8 mouse cellular contexts compared by ENCODE assay signal in genomic region chr4:134478031-134478430, GRCm38 (mm10). TPM values are rescaled to one million over a fixed set of nuclear protein-coding genes. Genes with fewer than 3 reads are reported as not detected.
DNase-seq lines count a peak whose midpoint lies in the region; ATAC-seq lines count a peak whose summit lies in the region.

No protein-coding gene starts in this region.

- no peak overlapping the region for H3K4me2 ChIP-seq in hindbrain, embryonic 16.5 days (ENCODE audit: low read length)

- H3K4me3 ChIP-seq in hindbrain, embryonic 16.5 days (ENCODE audit: low read length) = no peak overlapping the region

- H3K27ac ChIP-seq in hindbrain, embryonic 16.5 days (ENCODE audit: low read depth, low read length) = 0 out of 2 replicates have a peak overlapping the region, but pooled peaks have one; percentile 50

- WGBS in hindbrain, embryonic 16.5 days = 3% methylated on average over 9 of the region's 9 CpGs

- H3K36me3 ChIP-seq in hindbrain, embryonic 16.5 days (ENCODE audit: control insufficient read depth, insufficient read depth, low read length) = peaks cover 30% of the 10 kb centered on the region

- ATAC-seq in hindbrain, embryonic 16.5 days = peak; percentile 66

- H3K4me1 ChIP-seq in hindbrain, embryonic 16.5 days (ENCODE audit: control insufficient read depth, insufficient read depth, low read depth, low read length) = peaks cover 11% of the 10 kb centered on the region

- H3K9me3 ChIP-seq in hindbrain, embryonic 16.5 days (ENCODE audit: control insufficient read depth, low read length) = no peaks in the 10 kb centered on the region

- H3K27me3 ChIP-seq in hindbrain, embryonic 16.5 days (replicated peaks; ENCODE audit: control insufficient read depth, insufficient read depth, low read length) = no peaks in the 10 kb centered on the region

- peak; percentile 88 for DNase-seq in R1 (ENCODE audit: low read depth, low spot score)
- peak; percentile 98 to 99 for DNase-seq in cerebellum, postnatal 14 days
- DNase-seq in frontal cortex, postnatal 36 days (ENCODE audit: low spot score in 2 of 2) = peak; percentile 94 to 97
- DNase-seq in left cerebral cortex, adult 18-20 months (ENCODE audit: low spot score in 2 of 2) = peak; percentile 94 to 99
- DNase-seq in lung, postnatal 4 days = peak; percentile 90 to 95
- DNase-seq in retina, postnatal 7 days (ENCODE audit: low read depth, low spot score) = peak; percentile 80
- DNase-seq in urinary bladder, adult 18-20 months (ENCODE audit: low spot score in 2 of 2) = peak; percentile 85 to 94

- peak overlapping the region; percentile 44; the same call in 1 of the 2 replicates for H3K9ac ChIP-seq in hindbrain, embryonic 16.5 days (ENCODE audit: low read depth, low read length)

RNA-seq across cellular contexts. Expression of gene Stmn1, which starts 9.9 kb away (rescaled TPM):
- 5,655 and 5,657 TPM in 2 replicates for polyA plus RNA-seq in hindbrain, embryonic 16.5 days (2015; fragmentation: Nextera tagmentation; extraction: Ambion mirVana)
- 1,000 to 10,000 TPM; 1,034 to 1,073 TPM for total RNA-seq in left cerebral cortex, adult 18-20 months (2021)

RNA-seq across cellular contexts. Expression of gene Paqr7, which starts 18.5 kb away (rescaled TPM):
- 40.5 and 46.7 TPM in 2 replicates for polyA plus RNA-seq in hindbrain, embryonic 16.5 days (2015; fragmentation: Nextera tagmentation; extraction: Ambion mirVana)
- total RNA-seq in left cerebral cortex, adult 18-20 months (2021) = 10 to 100 TPM; 63.5 to 70.1 TPM

RNA-seq across cellular contexts. Expression of gene Aunip, which starts 32.8 kb away (rescaled TPM):
- 2.4 and 2.9 TPM in 2 replicates for polyA plus RNA-seq in hindbrain, embryonic 16.5 days (2015; fragmentation: Nextera tagmentation; extraction: Ambion mirVana)
- total RNA-seq in left cerebral cortex, adult 18-20 months (2021) = under 1 TPM in 1 of 2 experiments, not detected in 1; 0.54 TPM

RNA-seq across cellular contexts. Expression of gene Mtfr1l, which starts 57.2 kb away (rescaled TPM):
- 176 and 182 TPM in 2 replicates for polyA plus RNA-seq in hindbrain, embryonic 16.5 days (2015; fragmentation: Nextera tagmentation; extraction: Ambion mirVana)
- total RNA-seq in left cerebral cortex, adult 18-20 months (2021) = 10 to 100 TPM; 65.3 to 66.0 TPM
